Mouse (Mus musculus) thymus, adult 2 months (tissue): ENCODE measurements around the gene Maml3.

ENCODE experiments used
- CTCF ChIP-seq: fragments of 200-500 bp; IDR thresholded peaks from 2 replicates; pipeline ENCODE4 v1.5.1; 2012; ENCODE audit warnings: mild to moderate bottlenecking, control low read depth, low read length, moderate library complexity, borderline replicate concordance; ENCODE audit not compliant: control insufficient read depth, poor library complexity, insufficient read depth; ENCODE audit errors: extremely low read depth
- POLR2A ChIP-seq: fragments of 200-500 bp; IDR thresholded peaks from 2 replicates; pipeline ENCODE4 v1.6.1; 2012; ENCODE audit warnings: mild to moderate bottlenecking, low read length, control low read depth, moderate library complexity; ENCODE audit not compliant: control insufficient read depth, poor library complexity, insufficient read depth; ENCODE audit errors: extremely low read depth

GRCm38 (mm10) chr3:52022486-52022885 lies 82.4 kb downstream of the Maml3 start:
- no peak for TF ChIP-seq CTCF
- TF ChIP-seq POLR2A = no peak
